Mouse (Mus musculus) cerebellum, adult 2 months (tissue): Measurements from ENCODE around the gene Isx.

Experiments used
- CTCF ChIP-seq: fragments of 200-500 bp; IDR thresholded peaks from 2 replicates; pipeline ENCODE4 v1.5.1; 2011; ENCODE audit warnings: low read depth, mild to moderate bottlenecking, control low read depth, low read length, moderate library complexity, borderline replicate concordance; ENCODE audit not compliant: insufficient read depth
- POLR2A ChIP-seq: fragments of 200-500 bp; IDR thresholded peaks from 2 replicates; pipeline ENCODE4 v1.6.1; 2011; ENCODE audit warnings: low read length, control low read depth, borderline replicate concordance; ENCODE audit not compliant: insufficient read depth

DNA sequence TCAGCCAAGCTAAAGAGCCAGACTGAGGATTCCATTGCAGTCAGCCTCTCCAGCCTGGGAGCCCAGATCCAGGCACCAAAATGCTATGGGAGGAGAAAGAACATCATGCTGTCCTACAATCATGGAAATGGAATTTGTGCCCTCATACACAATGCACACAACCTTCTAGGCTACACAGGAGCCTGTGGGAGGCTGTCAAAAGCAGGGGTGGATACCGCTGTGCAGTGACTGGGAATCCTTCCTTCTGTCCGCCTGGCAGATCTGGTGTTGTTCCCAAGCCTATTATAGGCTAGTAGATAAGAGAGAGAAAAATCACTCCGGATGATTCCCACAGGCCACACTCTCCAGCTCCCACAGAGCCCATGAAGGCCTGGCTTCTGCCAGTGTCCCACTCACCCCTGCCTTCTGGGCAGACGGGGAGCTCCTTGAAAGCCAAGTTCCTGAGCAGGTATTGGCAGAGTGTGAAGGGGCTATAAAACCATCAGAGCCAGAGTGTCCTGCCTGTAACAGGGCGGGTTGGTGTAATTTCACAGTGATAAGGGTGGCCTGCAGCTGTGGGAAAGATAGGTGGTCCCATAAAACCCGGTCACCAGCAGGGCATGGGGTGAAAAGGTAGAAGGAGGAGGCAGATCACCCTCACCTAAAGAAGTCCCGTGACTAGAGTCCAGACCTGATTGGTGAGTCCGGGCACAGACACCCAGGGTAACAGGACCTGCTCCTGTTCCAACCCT, 47.9 kb downstream of the Isx start:
- no peak for TF ChIP-seq CTCF
- no peak for TF ChIP-seq POLR2A
